Mouse (Mus musculus) brain, embryonic 14.5 days (tissue): ENCODE measurements around the gene Ebpl.

Experiments
- CTCF ChIP-seq: fragments of 200-500 bp; IDR thresholded peaks from 2 replicates; pipeline ENCODE4 v1.5.1; 2012; ENCODE audit warnings: inconsistent platforms, mild to moderate bottlenecking, moderate library complexity, borderline replicate concordance; ENCODE audit not compliant: insufficient read depth, insufficient read length; ENCODE audit errors: extremely low read depth
- POLR2A ChIP-seq: fragments of 200-500 bp; IDR thresholded peaks from 2 replicates; pipeline ENCODE4 v1.6.1; 2012; ENCODE audit warnings: mild to moderate bottlenecking, inconsistent platforms, borderline replicate concordance; ENCODE audit not compliant: poor library complexity, insufficient read depth, insufficient read length, severe bottlenecking; ENCODE audit errors: extremely low read depth

GRCm38 (mm10) chr14:61288606-61289286 is 71.5 kb downstream of the Ebpl start:
- no peak for TF ChIP-seq CTCF
- no peak for TF ChIP-seq POLR2A
